Mouse (Mus musculus) bone marrow macrophage, adult 2 months (primary cell): ENCODE results near the gene Spem1.

ENCODE experiments used
- CTCF ChIP-seq: IDR thresholded peaks from 2 replicates; pipeline ENCODE4 v1.5.1; 2012; ENCODE audit warnings: low read depth, mild to moderate bottlenecking, low read length, moderate library complexity
- POLR2A ChIP-seq: IDR thresholded peaks from 2 replicates; pipeline ENCODE4 v1.6.1; 2012; ENCODE audit warnings: mild to moderate bottlenecking, low read depth, low read length, borderline replicate concordance

- TF ChIP-seq CTCF (no peak), POLR2A (no peak)
These were observed 32.5 kb downstream of the Spem1 start for GRCm38 (mm10) chr11:69789431-69789830.
